Mouse (Mus musculus) heart, postnatal 0 days (tissue): ENCODE data around the gene Hk2.

ENCODE experiments used
- CTCF ChIP-seq: IDR thresholded peaks from 2 replicates; pipeline ENCODE4 v1.5.1; 2016; ENCODE audit warnings: antibody characterized with exemption, control low read depth, low read depth
- EP300 ChIP-seq: IDR thresholded peaks from 2 replicates; pipeline ENCODE4 v1.6.1; 2016; ENCODE audit warnings: antibody characterized with exemption, low read depth

GRCm38 (mm10) chr6:82780369-82780768, 6.1 kb upstream of the Hk2 start:
- TF ChIP-seq CTCF (no peak), EP300 (no peak)
